Mouse (Mus musculus): ENCODE data around the gene Tmod2. TPM values are rescaled to one million over a fixed set of nuclear protein-coding genes. Genes with fewer than 3 reads are reported as not detected.

Tmod2 gene
- total RNA-seq, 2 experiments from 2014 or later, result 5.0 to 5.4 TPM

DNA sequence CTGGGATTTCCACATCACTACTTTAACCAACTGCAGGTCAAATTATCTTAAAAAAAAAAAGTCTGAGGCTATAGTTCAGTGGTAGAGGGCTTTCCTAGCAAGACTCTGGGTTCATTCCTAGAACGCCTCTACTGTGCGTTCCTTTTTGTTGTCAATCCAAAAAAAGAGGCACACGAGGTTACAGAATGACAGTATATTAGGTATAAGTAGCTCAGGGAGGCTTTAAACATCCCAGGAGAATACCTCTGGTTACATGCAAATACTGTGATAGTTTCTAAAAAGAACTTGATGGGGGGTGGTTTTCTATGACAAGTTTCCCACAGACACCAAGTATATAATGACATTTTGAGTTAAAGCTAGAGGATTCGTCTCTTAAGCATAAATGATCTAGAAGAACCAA, 3.6 kb downstream of the Tmod2 start:
- DNase-seq, result no peak
- intact Hi-C loops (cut with DNase I), result no loop called here

GRCm38 (mm10) chr9:75601510-75601909, 9.6 kb downstream of the Tmod2 start:
- DNase-seq, result no peak
- intact Hi-C loops (cut with DNase I), result no loop called here

DNA sequence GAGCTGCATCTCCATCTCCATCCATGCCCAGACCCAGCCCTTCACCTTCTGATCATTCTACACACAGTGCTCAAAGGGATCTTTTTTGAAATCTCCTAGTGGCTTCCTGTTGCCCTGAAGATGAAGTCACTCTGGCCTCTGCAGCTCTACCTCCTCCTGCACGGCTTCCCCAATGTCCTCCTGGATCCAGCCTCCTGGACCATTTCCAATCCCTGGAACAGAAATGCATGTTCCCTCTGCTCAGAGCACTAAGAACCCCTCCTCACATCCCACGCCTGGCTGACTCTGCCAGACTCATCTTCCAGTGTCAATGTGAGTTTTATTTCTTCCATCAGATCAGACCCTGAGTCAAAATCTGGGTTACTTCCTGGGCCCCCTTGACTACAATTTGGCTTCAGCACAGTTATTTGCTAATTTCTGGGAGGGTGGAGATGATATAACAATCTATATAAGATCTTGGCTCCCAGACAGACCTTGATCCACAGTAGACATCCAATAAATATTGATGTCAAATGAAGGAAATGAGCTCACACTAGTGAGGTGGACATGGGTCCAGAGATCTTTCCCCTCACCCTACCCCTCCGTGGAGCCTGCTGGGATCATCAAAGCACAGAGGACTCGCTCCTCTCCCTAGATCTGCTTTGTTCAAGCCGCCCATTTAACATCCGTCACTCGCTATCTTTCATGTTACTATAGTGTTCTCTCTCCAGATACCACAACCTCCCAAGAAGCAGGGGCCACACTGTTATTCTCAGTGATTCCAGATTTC, 10.8 kb downstream of the Tmod2 start:
- DNase-seq, result peak in 1 of 2 experiments; percentile 40
- intact Hi-C loops (cut with DNase I), result no loop called here

GRCm38 (mm10) chr9:75599191-75599841, 11.8 kb downstream of the Tmod2 start:
- intact Hi-C loops (cut with DNase I), result no loop called here
- DNase-seq, result no peak

- intact Hi-C loops (cut with DNase I), result no loop called here
- no peak for DNase-seq
Measured at GRCm38 (mm10) chr9:75597596-75597995, 13.5 kb downstream of the Tmod2 start.

DNA sequence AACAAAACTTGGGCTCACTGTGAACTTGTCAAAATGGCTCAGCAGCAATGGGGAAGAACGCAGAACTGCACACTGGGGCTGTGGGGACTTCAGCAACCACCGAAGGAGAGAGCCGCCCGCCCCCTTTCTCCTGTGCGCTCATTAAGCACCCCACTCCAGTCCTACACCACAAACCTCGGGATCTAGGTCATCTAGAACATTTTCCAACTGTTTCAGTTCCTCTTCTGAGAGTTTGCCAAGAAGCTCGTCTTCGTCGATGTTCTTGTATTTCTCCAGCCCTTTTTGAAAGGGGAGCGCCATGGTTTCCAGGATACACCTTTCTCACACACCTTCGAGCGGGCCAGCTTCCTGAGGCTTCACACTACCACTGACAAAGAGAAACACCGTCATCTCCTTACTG, 14.1 kb downstream of the Tmod2 start:
- DNase-seq, result no peak
- intact Hi-C loops (cut with DNase I), result no loop called here

- no peak for DNase-seq
- intact Hi-C loops (cut with DNase I), result no loop called here
Measured at GRCm38 (mm10) chr9:75593481-75593880, 17.6 kb downstream of the Tmod2 start.

DNA sequence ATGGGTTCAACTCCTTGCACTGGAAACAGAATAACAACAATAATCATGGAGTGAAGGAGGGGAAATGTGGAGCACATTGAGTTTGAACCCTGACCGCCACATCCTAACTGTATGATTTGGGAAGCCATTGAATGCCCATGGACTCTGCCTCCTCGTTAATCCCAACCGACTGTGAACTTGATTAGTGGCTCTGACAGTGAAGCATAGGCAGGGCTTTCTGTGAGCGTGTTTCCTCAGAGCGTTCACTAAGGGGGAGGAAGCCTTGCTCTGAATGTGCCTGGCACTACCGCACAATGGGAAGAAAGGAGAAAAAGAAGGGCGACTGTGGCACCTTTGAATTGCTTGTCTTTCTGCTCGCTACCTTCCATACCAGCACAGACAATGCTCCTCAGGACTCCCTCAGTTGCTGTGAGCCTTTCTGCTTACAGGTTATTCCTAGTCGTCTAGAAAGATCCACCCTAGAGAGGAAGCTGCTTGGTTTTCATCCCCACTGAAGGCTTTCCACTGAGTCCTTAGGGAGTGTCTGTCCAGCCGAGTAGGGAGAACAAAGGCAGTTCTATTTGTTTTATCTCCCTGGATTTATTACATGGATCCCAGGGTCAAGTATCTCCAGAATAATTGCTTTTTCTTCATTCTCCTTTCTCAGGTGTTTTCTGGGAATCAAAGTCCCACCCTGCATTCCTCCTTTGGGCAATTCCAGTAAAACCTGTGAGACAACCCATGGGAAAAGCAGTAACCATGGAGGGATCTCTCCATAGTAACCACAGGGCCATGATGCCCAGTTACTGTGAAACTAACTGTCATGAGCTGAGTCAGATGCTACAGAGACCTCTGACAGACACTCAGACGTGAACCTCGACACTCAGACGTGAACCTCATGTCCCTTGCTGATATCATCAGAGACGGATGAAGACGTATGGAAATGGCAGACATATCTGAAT, 21.0 kb downstream of the Tmod2 start:
- no peak for DNase-seq
- intact Hi-C loops (cut with DNase I), result no loop called here

- DNase-seq, result no peak
- intact Hi-C loops (cut with DNase I), result loop anchor here (2.0 kb wide), 1 partner anchor 61 kb away; no protein-coding TSS in a partner anchor
Measured at GRCm38 (mm10) chr9:75581694-75582350, 29.3 kb downstream of the Tmod2 start.

DNA sequence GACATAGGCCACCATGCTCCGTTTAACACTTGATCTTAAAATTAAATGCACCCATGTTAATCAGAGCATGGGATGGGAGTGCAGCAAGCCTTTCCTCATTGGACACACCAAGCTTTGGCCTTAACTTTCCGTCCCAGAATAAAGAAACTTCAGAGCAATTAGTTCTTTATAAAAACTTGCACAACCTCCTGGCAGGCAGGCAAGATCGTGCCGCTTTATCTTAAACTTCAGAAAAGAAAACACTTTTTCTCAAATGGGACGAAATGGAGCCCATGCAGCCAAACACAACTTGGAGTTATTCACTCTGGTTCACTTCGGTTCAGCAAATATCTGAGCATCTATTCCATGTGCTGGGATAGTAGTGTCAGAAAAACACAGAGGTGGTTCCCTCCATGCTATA, 31.8 kb downstream of the Tmod2 start:
- DNase-seq, result no peak
- intact Hi-C loops (cut with DNase I), result no loop called here

GRCm38 (mm10) chr9:75571036-75571942, 39.8 kb downstream of the Tmod2 start:
- intact Hi-C loops (cut with DNase I), result no loop called here
- DNase-seq, result no peak

DNA sequence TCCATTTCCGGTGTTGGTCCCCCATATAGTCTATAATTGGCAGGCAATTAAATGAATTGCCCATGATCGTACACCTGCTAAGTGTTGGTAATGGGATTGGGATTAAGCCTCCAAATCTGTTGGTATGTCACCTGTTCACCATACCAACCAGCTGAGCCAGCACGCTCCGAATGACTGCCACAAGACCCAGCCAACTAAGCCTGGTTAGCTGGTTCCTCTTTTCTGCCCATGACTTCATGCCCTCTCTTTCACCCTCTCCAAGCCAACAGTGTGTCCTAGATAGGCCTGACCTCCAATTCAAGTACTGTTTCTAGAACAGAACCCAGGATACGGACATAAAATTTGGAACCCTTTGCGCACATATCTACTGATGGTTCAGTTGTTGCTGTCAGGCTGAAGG, 42.7 kb downstream of the Tmod2 start:
- intact Hi-C loops (cut with DNase I), result no loop called here
- no peak for DNase-seq

DNA sequence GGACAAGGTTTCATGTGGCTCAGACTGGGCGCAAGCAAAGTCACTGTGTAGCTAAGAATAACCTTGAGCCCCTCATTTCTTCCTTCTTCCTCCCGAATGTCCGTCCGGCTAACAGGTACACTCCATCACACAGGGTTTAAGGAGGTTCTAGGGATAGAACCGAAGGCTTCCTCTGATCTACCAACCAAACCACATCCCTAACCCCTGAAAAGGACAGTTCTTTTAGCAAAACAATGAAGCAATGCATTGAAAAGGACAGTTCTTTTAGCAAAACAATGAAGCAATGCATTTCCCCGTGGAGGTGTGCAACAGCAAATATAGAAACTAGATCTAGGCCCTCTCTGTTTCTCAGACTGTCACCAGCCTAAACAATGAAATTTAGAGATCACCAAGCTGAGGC, 46.2 kb downstream of the Tmod2 start:
- no peak for DNase-seq
- intact Hi-C loops (cut with DNase I), result no loop called here

- no peak for DNase-seq
Measured at GRCm38 (mm10) chr9:75563622-75564021, 47.5 kb downstream of the Tmod2 start.

DNA sequence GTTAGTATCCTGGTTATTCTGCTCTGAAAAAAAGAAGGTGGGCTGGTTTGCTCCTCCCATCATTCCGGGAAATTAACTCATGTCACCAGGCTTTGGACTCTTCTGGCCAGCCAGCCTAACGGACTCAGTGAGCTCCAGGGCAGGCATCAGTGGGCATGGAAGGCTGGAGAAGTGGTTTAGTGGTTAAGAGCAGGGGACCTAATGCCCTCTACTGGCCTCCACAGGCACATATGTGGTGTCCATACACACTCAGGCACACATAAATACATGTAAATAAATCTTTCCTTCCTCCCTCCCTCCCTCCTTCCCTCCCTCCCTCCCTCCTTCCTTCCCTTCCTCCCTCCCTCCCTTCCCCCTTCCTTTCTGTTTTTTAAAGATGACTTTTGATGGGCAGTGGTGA, 47.9 kb downstream of the Tmod2 start:
- no peak for DNase-seq
- intact Hi-C loops (cut with DNase I), result no loop called here

More at GRCm38 (mm10) chr9:75563622-75564021, 47.5 kb downstream of the Tmod2 start:
- intact Hi-C loops (cut with DNase I), result no loop called here

DNA sequence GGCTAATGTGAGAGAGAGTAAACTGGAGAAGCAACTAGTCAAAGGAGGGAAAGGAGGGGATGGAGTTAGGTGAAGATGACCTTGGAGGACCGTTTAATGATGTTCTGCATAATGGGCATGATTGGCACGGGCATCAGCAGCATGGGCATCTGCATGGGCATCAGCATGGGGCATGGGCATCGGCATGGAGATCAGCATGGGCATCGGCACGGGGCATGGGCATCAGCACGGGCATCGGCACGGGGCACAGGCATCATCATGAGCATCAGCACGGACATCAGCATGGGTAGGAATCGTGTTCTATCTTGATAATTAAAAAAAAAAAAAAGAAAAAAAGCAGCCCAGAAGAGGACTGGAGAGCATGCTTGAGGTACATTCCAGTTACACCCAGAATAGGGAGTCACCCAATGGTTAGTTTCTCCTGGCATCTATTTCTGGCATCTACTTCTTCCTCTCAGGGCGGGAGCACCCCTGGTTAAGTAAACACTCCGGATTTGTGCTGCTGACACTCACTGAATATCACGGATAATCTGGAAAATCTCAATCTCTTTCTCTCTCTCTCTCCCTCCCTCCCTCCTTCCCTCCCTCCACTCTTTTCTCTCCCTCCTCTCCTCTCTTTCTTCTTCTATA, 50.0 kb downstream of the Tmod2 start:
- intact Hi-C loops (cut with DNase I), result no loop called here
- no peak for DNase-seq

- no peak for DNase-seq
- intact Hi-C loops (cut with DNase I), result no loop called here
Measured at GRCm38 (mm10) chr9:75560353-75560752, 50.8 kb downstream of the Tmod2 start.

- intact Hi-C loops (cut with DNase I), result loop anchor here (5.0 kb wide), 1 partner anchor 37 kb away; no protein-coding TSS in a partner anchor
- peak; percentile 91 to 96 for DNase-seq
Measured at GRCm38 (mm10) chr9:75559512-75560012, 51.6 kb downstream of the Tmod2 start, which contains the start of gene Tmod3. Gene Tmod3, minus strand, starts transcription at chr9:75559657.

Data from gastrocnemius, postnatal 36 days (tissue).